Mouse (Mus musculus) kidney, postnatal 0 days (tissue): ENCODE measurements around the gene Hoxc13. TPM values are rescaled to one million over a fixed set of nuclear protein-coding genes. Genes with fewer than 3 reads are reported as not detected.
A peak's percentile ranks its signal among the peaks of the same experiment; 100 is the strongest.

Source experiments
- ATAC-seq: fragments of 200-750 bp; cut with Nextera tagmentation; replicated peaks from 2 replicates; pipeline ENCODE4 v1.8.0; 2017; ENCODE audit warnings: low read depth, moderate number of reproducible peaks, moderate TSS enrichment, moderate library complexity; ENCODE audit not compliant: low FRiP score
- DNase-seq: peaks from one replicate; pipeline ENCODE4 v3.0.0-alpha.2; 2016; ENCODE audit warnings: low spot score
- H3K27ac ChIP-seq: fragments of 300-500 bp; sonication (generic); 2 replicates; pipeline ENCODE4 v1.5.1; 2014; ENCODE audit warnings: mild to moderate bottlenecking
- H3K27me3 ChIP-seq: fragments of 300-500 bp; sonication (generic); 2 replicates; pipeline ENCODE4 v1.6.1; 2014; ENCODE audit warnings: low read length, mixed read lengths; ENCODE audit not compliant: insufficient read depth
- H3K36me3 ChIP-seq: fragments of 300-500 bp; sonication (generic); 2 replicates; pipeline ENCODE4 v1.6.1; 2014; ENCODE audit warnings: low read length, mixed read lengths; ENCODE audit not compliant: insufficient read depth
- H3K4me1 ChIP-seq: fragments of 300-500 bp; sonication (generic); replicated peaks from 2 replicates; pipeline ENCODE4 v1.6.1; 2014; ENCODE audit warnings: antibody characterized with exemption, low read length, mixed read lengths; ENCODE audit not compliant: insufficient read depth
- H3K4me2 ChIP-seq: fragments of 300-500 bp; sonication (generic); 2 replicates; pipeline ENCODE4 v1.6.1; 2014; ENCODE audit warnings: mild to moderate bottlenecking, low read length, moderate library complexity, mixed read lengths
- H3K4me3 ChIP-seq: fragments of 300-500 bp; sonication (generic); replicated peaks from 2 replicates; pipeline ENCODE4 v1.5.1; 2014; ENCODE audit warnings: low read depth, low read length
- H3K9ac ChIP-seq: fragments of 300-500 bp; sonication (generic); 2 replicates; pipeline ENCODE4 v1.6.1; 2014; ENCODE audit warnings: low read depth, low read length
- H3K9me3 ChIP-seq: fragments of 300-500 bp; sonication (generic); replicated peaks from 2 replicates; pipeline ENCODE4 v1.6.1; 2016; ENCODE audit warnings: low read length, inconsistent platforms, mixed read lengths
- CTCF ChIP-seq: IDR thresholded peaks from 2 replicates; pipeline ENCODE4 v1.5.1; 2016; ENCODE audit warnings: antibody characterized with exemption, low read depth, mild to moderate bottlenecking, moderate library complexity
- WGBS: fragments of 180-500 bp; shearing (Covaris S2); extraction: QIAGEN DNeasy Blood & Tissue Kit; methylation state at CpG from one replicate; pipeline ENCODE4 v1.1.7; 2014; 5-methylcytosine and 5-hydroxymethylcytosine counted together
- polyA plus RNA-seq: library from polyadenylated mRNA; unstranded; fragments of >200 nt; fragmentation: Nextera tagmentation; extraction: Ambion mirVana; gene quantifications from 2 replicates; pipeline ENCODE4 v1.2.1, GENCODE M21; 2015

The Hoxc13 gene
- polyA plus RNA-seq, 1 experiment from 2014 or later: 0.05 TPM

DNA sequence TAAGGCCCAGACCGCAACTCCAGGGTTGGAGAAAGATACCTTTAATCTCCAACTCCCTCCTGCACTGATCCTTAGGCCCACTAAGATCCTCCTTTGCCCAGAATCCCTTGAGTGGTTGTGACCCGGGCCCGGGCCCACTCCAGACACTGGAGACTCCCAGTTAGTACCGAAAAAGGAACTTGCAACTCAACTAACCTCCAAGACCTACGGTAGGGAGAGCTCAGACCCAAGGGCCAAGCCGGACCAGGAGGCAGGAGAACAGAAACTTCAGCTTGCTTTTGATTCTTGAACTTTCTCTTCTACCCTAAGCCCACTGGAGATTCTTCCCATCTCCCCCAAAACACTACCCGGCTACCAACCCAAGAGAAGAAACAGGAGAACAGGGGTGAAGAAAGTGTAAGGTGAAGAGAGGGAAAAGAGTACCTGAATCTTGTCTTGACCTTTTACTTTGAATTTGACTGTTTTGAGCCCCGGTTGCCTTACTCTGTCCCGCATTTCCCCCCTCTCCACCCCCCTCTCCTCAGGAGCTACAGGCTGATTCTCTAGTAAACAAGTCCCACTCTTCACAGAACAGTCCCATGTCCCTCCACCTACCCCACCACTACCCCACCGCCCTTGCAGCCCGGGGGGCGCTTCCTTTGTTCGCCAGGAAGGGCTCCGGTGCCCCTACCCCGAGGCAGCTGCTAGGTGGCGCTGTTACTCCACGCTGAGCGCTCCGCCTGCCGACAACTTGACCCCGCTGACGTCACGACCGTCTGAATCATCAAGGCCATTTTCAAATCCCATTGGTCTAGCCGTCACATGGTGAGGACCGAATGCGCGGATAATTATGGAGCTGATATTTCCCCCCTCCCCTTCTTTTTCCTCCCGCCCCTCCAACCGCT lies 45.2 kb downstream of the Hoxc13 start:
- Histone ChIP-seq H3K36me3 (no peaks in the 10 kb centered on the region), H3K9ac (peak overlapping the region; percentile 80), H3K4me1 (peaks cover 20% of the 10 kb centered on the region), H3K27me3 (no peaks in the 10 kb centered on the region), H3K4me3 (peak overlapping the region; percentile 51), H3K27ac (peak overlapping the region; percentile 91), H3K9me3 (no peaks in the 10 kb centered on the region), H3K4me2 (peak overlapping the region; percentile 90)
- peak; percentile 80 for ATAC-seq
- whole genome bisulfite sequencing: 2% methylated on average over 30 of the region's 30 CpGs
- peak; percentile 98 for DNase-seq
- TF ChIP-seq CTCF: peak; percentile 94

- Histone ChIP-seq H3K4me2 (peak within 1 kb of the TSS; percentile 90), H3K27ac (peak within 1 kb of the TSS; percentile 91), H3K9me3 (no peaks in the 10 kb centered on the region), H3K4me3 (peak within 1 kb of the TSS; percentile 51), H3K9ac (peak within 1 kb of the TSS; percentile 80), H3K4me1 (peaks cover 17% of the 10 kb centered on the region), H3K27me3 (no peaks in the 10 kb centered on the region), H3K36me3 (no peaks in the 10 kb centered on the region)
- 1% methylated on average over 27 of the region's 27 CpGs for WGBS
- peak; percentile 49 for ATAC-seq
- no peak for DNase-seq
- no peak for TF ChIP-seq CTCF
These were observed 45.9 kb downstream of the Hoxc13 start, which contains the start of gene Hoxc10 for GRCm38 (mm10) chr15:102966776-102967311. Gene Hoxc10 (plus strand): TSS chr15:102966796.

DNA sequence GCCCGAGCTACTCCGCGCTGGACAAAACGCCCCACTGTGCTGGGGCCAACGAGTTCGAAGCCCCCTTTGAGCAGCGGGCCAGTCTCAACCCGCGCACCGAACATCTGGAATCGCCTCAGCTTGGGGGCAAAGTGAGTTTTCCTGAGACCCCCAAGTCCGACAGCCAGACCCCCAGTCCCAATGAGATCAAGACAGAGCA lies 46.3 kb downstream of the Hoxc13 start, which contains the start of gene Hoxc5:
Hoxc5 (plus strand) TSS at position 132 of the 199 bp plus-strand sequence.
- Histone ChIP-seq H3K9me3 (no peaks in the 10 kb centered on the region), H3K4me3 (peak within 1 kb of the TSS; percentile 51), H3K36me3 (no peaks in the 10 kb centered on the region), H3K4me2 (peak within 1 kb of the TSS; percentile 90), H3K27ac (peak within 1 kb of the TSS; percentile 91), H3K9ac (peak within 1 kb of the TSS; percentile 80), H3K4me1 (peaks cover 17% of the 10 kb centered on the region), H3K27me3 (no peaks in the 10 kb centered on the region)
- WGBS: 3% methylated on average over 12 of the region's 12 CpGs
- DNase-seq (no peak), ATAC-seq (no peak)
- TF ChIP-seq CTCF: no peak

DNA sequence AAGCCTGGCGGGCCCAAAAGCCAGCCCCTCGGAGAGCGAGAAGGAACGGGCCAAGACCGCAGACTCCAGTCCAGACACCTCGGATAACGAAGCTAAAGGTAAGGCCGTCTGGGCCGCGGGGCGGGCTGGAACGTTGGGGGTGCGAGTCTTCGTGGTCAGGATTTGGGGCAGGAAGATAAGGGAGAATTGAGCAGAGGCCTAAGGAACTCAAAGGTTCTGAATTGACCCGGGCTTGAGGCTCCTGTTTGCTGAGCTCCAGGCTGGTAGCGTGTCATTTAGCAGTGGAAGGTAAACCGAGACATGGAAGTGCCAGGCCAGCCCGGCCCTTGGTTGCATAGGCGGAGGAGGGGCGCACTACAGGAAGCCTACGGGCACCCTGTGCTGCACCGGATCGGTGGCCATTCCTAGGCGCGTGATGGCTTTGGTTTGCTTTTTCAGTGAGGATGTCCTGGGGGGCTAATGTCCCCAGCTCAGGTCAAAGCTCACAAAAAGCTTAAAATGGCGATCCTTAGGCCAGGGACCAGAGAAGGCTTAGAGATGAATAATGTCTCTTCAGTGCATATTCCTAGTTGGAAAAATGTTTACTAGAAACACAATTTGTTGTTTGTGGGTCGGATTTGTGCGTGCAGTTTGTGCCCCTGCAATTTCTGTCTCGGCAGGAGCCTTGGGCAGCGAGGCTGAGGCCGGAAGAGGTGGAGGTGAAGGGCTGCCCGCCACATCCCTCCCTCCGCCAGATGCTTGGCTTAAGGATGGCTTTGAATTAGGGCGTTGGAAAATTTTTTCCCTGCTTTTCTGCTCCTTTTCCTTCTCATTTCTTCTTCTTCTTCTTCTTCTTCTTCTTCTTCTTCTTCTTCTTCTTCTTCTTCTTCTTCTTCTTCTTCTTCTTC lies 46.9 kb downstream of the Hoxc13 start:
- ATAC-seq: no peak
- Histone ChIP-seq H3K27ac (peak overlapping the region; percentile 88), H3K9ac (peak overlapping the region; percentile 80), H3K27me3 (no peaks in the 10 kb centered on the region), H3K9me3 (no peaks in the 10 kb centered on the region), H3K36me3 (no peaks in the 10 kb centered on the region), H3K4me2 (peak overlapping the region; percentile 90), H3K4me1 (peaks cover 21% of the 10 kb centered on the region), H3K4me3 (peak overlapping the region; percentile 51)
- DNase-seq: no peak
- WGBS: 8% methylated on average over 34 of the region's 34 CpGs
- TF ChIP-seq CTCF: no peak

- 32% methylated on average over 1 of the region's 1 CpGs for WGBS
- no peak for TF ChIP-seq CTCF
- Histone ChIP-seq H3K36me3 (no peaks in the 10 kb centered on the region), H3K27ac (no peak overlapping the region; the same call in 1 of the 2 replicates), H3K9me3 (no peaks in the 10 kb centered on the region), H3K4me1 (peaks cover 19% of the 10 kb centered on the region), H3K4me2 (peak overlapping the region; percentile 90), H3K9ac (peak overlapping the region; percentile 80; the same call in 1 of the 2 replicates), H3K27me3 (no peaks in the 10 kb centered on the region), H3K4me3 (peak overlapping the region; percentile 51)
- no peak for DNase-seq
- ATAC-seq: no peak
These were observed 48.4 kb downstream of the Hoxc13 start for GRCm38 (mm10) chr15:102969296-102969695.

DNA sequence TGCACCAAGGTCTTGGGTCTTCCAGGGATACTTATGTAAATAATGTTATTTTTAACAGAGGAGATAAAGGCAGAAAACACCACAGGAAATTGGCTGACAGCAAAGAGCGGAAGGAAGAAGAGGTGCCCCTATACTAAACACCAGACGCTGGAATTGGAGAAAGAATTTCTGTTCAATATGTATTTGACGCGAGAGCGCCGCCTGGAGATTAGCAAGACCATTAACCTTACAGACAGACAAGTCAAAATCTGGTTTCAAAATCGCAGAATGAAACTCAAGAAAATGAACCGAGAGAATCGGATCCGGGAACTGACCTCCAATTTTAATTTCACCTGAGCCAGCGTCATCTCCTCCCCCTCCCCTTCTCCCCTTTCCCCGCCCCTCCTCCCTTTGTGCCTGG lies 49.8 kb downstream of the Hoxc13 start:
- peaks cover 16% of the 10 kb centered on the region for H3K4me1 ChIP-seq
- TF ChIP-seq CTCF: peak; percentile 43; the same call in 1 of the 2 replicates
- peak overlapping the region; percentile 41 for H3K9ac ChIP-seq
- ATAC-seq: no peak
- H3K27ac ChIP-seq: peak overlapping the region; percentile 58
- no peaks in the 10 kb centered on the region for H3K36me3 ChIP-seq
- DNase-seq: peak; percentile 86
- peak overlapping the region; percentile 90 for H3K4me2 ChIP-seq
- WGBS: 2% methylated on average over 12 of the region's 12 CpGs
- no peaks in the 10 kb centered on the region for H3K27me3 ChIP-seq
- peak overlapping the region; percentile 51 for H3K4me3 ChIP-seq
- no peaks in the 10 kb centered on the region for H3K9me3 ChIP-seq
